Mouse (Mus musculus): ENCODE results near the gene Gse1.

Gene Gse1

GRCm38 (mm10) chr8:120401712-120402111 lies 173.5 kb downstream of the Gse1 start:
- no peak for DNase-seq (ENCODE audit: low spot score in 2 of 2)

GRCm38 (mm10) chr8:120403606-120404269 lies 175.5 kb downstream of the Gse1 start:
- no peak for DNase-seq (ENCODE audit: low spot score in 2 of 2)

GRCm38 (mm10) chr8:120404609-120405036 lies 176.4 kb downstream of the Gse1 start:
- DNase-seq (ENCODE audit: low spot score in 2 of 2): no peak

- no peak for DNase-seq (ENCODE audit: low spot score in 2 of 2)
Observed at GRCm38 (mm10) chr8:120406008-120406632, 177.9 kb downstream of the Gse1 start.

- DNase-seq (ENCODE audit: low spot score in 2 of 2): peak; percentile 55 to 56
Observed at GRCm38 (mm10) chr8:120407701-120408240, 179.5 kb downstream of the Gse1 start.

GRCm38 (mm10) chr8:120408241-120409215 lies 180.3 kb downstream of the Gse1 start:
- DNase-seq (ENCODE audit: low spot score in 2 of 2): no peak

- DNase-seq (ENCODE audit: low spot score in 2 of 2): no peak
Observed at GRCm38 (mm10) chr8:120409371-120410013, 181.2 kb downstream of the Gse1 start.

- DNase-seq (ENCODE audit: low spot score in 2 of 2): no peak
Observed at GRCm38 (mm10) chr8:120411059-120411458, 182.8 kb downstream of the Gse1 start.

- no peak for DNase-seq (ENCODE audit: low spot score in 2 of 2)
Observed at GRCm38 (mm10) chr8:120411862-120412261, 183.6 kb downstream of the Gse1 start.

GRCm38 (mm10) chr8:120412357-120412756 lies 184.1 kb downstream of the Gse1 start:
- DNase-seq (ENCODE audit: low spot score in 2 of 2): no peak

- no peak for DNase-seq (ENCODE audit: low spot score in 2 of 2)
Observed at GRCm38 (mm10) chr8:120412911-120413625, 184.8 kb downstream of the Gse1 start.

GRCm38 (mm10) chr8:120413626-120413988 lies 185.4 kb downstream of the Gse1 start:
- no peak for DNase-seq (ENCODE audit: low spot score in 2 of 2)

GRCm38 (mm10) chr8:120414216-120414615 lies 186.0 kb downstream of the Gse1 start:
- no peak for DNase-seq (ENCODE audit: low spot score in 2 of 2)

GRCm38 (mm10) chr8:120415474-120415873 lies 187.2 kb downstream of the Gse1 start:
- DNase-seq (ENCODE audit: low spot score in 2 of 2): no peak

- no peak for DNase-seq (ENCODE audit: low spot score in 2 of 2)
Observed at GRCm38 (mm10) chr8:120416173-120416521, 187.9 kb downstream of the Gse1 start.

- DNase-seq (ENCODE audit: low spot score in 2 of 2): peak; percentile 86 to 87
Observed at GRCm38 (mm10) chr8:120416522-120417394, 188.5 kb downstream of the Gse1 start.

- no peak for DNase-seq (ENCODE audit: low spot score in 2 of 2)
Observed at GRCm38 (mm10) chr8:120418188-120418587, 189.9 kb downstream of the Gse1 start.

- no peak for DNase-seq (ENCODE audit: low spot score in 2 of 2)
Observed at GRCm38 (mm10) chr8:120419675-120420074, 191.4 kb downstream of the Gse1 start.

GRCm38 (mm10) chr8:120420226-120420625 lies 192.0 kb downstream of the Gse1 start:
- DNase-seq (ENCODE audit: low spot score in 2 of 2): no peak

- DNase-seq (ENCODE audit: low spot score in 2 of 2): peak in 1 of 2 experiments; percentile 36
Observed at GRCm38 (mm10) chr8:120421638-120422037, 193.4 kb downstream of the Gse1 start.
